Mouse (Mus musculus) E14TG2a.4 (cell line): ENCODE measurements around the gene Ywhae.

ENCODE experiments used
- CTCF ChIP-seq: conservative IDR thresholded peaks from 2 replicates; pipeline ENCODE4 v1.5.1; 2014; ENCODE audit warnings: low read length
- POU5F1 ChIP-seq: IDR thresholded peaks from 2 replicates; pipeline ENCODE4 v1.6.1; 2014; ENCODE audit warnings: low read length, borderline replicate concordance

GRCm38 (mm10) chr11:75765161-75765560, 32.5 kb downstream of the Ywhae start:
- no peak for TF ChIP-seq CTCF
- no peak for TF ChIP-seq POU5F1
